Mouse (Mus musculus): ENCODE data around the gene Gm47289.

GRCm38 (mm10) chr9:119119409-119120167, 39.4 kb upstream of the Gm47289 start:
- TF ChIP-seq CTCF (IDR thresholded peaks at IDR 0.05; ENCODE audit: low read depth): no peak
- TF ChIP-seq EP300 (IDR thresholded peaks at IDR 0.05; ENCODE audit: low read depth): no peak

Measured in liver, embryonic 14.5 days (tissue).